Mouse (Mus musculus): ENCODE measurements around the gene Sae1. TPM values are rescaled to one million over a fixed set of nuclear protein-coding genes. Genes with fewer than 3 reads are reported as not detected.

Sae1 gene
- polyA plus RNA-seq, 1 experiment: 78.5 TPM

- 71% methylated on average over 5 of the region's 5 CpGs for WGBS
- Histone ChIP-seq H3K4me1 (ENCODE audit: control insufficient read depth, insufficient read depth, low read length) (no peaks in the 10 kb centered on the region), H3K4me3 (replicated peaks; ENCODE audit: control insufficient read depth, low read depth, low read length) (no peak overlapping the region), H3K27ac (ENCODE audit: control insufficient read depth, insufficient read depth, low read depth, low read length, poor library complexity) (no peak overlapping the region)
- TF ChIP-seq POLR2A (IDR thresholded peaks at IDR 0.05; ENCODE audit: borderline replicate concordance, control insufficient read depth, low read depth, low read length) (no peak), CTCF (IDR thresholded peaks at IDR 0.05; ENCODE audit: control insufficient read depth, insufficient read depth, low read length) (no peak)
Measured at GRCm38 (mm10) chr7:16374989-16375388, 12.6 kb downstream of the Sae1 start.

- Histone ChIP-seq H3K4me3 (replicated peaks; ENCODE audit: control insufficient read depth, low read depth, low read length) (no peak overlapping the region), H3K4me1 (ENCODE audit: control insufficient read depth, insufficient read depth, low read length) (no peaks in the 10 kb centered on the region), H3K27ac (ENCODE audit: control insufficient read depth, insufficient read depth, low read depth, low read length, poor library complexity) (no peak overlapping the region)
- TF ChIP-seq CTCF (IDR thresholded peaks at IDR 0.05; ENCODE audit: control insufficient read depth, insufficient read depth, low read length) (0 out of 2 replicates have a peak, but pooled peaks have one; percentile 8), POLR2A (IDR thresholded peaks at IDR 0.05; ENCODE audit: borderline replicate concordance, control insufficient read depth, low read depth, low read length) (no peak)
- WGBS: 37% methylated on average over 2 of the region's 2 CpGs
Measured at GRCm38 (mm10) chr7:16373719-16374118, 13.9 kb downstream of the Sae1 start.

- WGBS: 69% methylated on average over 2 of the region's 2 CpGs
- no peak overlapping the region for H3K4me3 ChIP-seq (replicated peaks; ENCODE audit: control insufficient read depth, low read depth, low read length)
- no peaks in the 10 kb centered on the region; the same call in 1 of the 2 replicates for H3K4me1 ChIP-seq (ENCODE audit: control insufficient read depth, insufficient read depth, low read length)
- no peak overlapping the region for H3K27ac ChIP-seq (ENCODE audit: control insufficient read depth, insufficient read depth, low read depth, low read length, poor library complexity)
- no peak for TF ChIP-seq POLR2A (IDR thresholded peaks at IDR 0.05; ENCODE audit: borderline replicate concordance, control insufficient read depth, low read depth, low read length)
- no peak for TF ChIP-seq CTCF (IDR thresholded peaks at IDR 0.05; ENCODE audit: control insufficient read depth, insufficient read depth, low read length)
Measured at GRCm38 (mm10) chr7:16370596-16370995, 17.0 kb downstream of the Sae1 start.

- no peak overlapping the region for H3K4me3 ChIP-seq (replicated peaks; ENCODE audit: control insufficient read depth, low read depth, low read length)
- H3K4me1 ChIP-seq (ENCODE audit: control insufficient read depth, insufficient read depth, low read length): peaks cover 4% of the 10 kb centered on the region
- 85% methylated on average over 2 of the region's 2 CpGs for WGBS
- TF ChIP-seq POLR2A (IDR thresholded peaks at IDR 0.05; ENCODE audit: borderline replicate concordance, control insufficient read depth, low read depth, low read length) (no peak), CTCF (IDR thresholded peaks at IDR 0.05; ENCODE audit: control insufficient read depth, insufficient read depth, low read length) (no peak)
- H3K27ac ChIP-seq (ENCODE audit: control insufficient read depth, insufficient read depth, low read depth, low read length, poor library complexity): no peak overlapping the region
Measured at GRCm38 (mm10) chr7:16368835-16369234, 18.8 kb downstream of the Sae1 start.

- 55% methylated on average over 4 of the region's 4 CpGs for WGBS
- H3K4me3 ChIP-seq (replicated peaks; ENCODE audit: control insufficient read depth, low read depth, low read length): no peak overlapping the region
- H3K27ac ChIP-seq (ENCODE audit: control insufficient read depth, insufficient read depth, low read depth, low read length, poor library complexity): no peak overlapping the region
- no peak for TF ChIP-seq CTCF (IDR thresholded peaks at IDR 0.05; ENCODE audit: control insufficient read depth, insufficient read depth, low read length)
- TF ChIP-seq POLR2A (IDR thresholded peaks at IDR 0.05; ENCODE audit: borderline replicate concordance, control insufficient read depth, low read depth, low read length): no peak
- peaks cover 4% of the 10 kb centered on the region for H3K4me1 ChIP-seq (ENCODE audit: control insufficient read depth, insufficient read depth, low read length)
Measured at GRCm38 (mm10) chr7:16366669-16367068, 20.9 kb downstream of the Sae1 start.

GRCm38 (mm10) chr7:16366133-16366646 lies 21.4 kb downstream of the Sae1 start:
- Histone ChIP-seq H3K27ac (ENCODE audit: control insufficient read depth, insufficient read depth, low read depth, low read length, poor library complexity) (peak overlapping the region; percentile 36; the same call in 1 of the 2 replicates), H3K4me1 (ENCODE audit: control insufficient read depth, insufficient read depth, low read length) (peaks cover 4% of the 10 kb centered on the region), H3K4me3 (replicated peaks; ENCODE audit: control insufficient read depth, low read depth, low read length) (no peak overlapping the region)
- TF ChIP-seq CTCF (IDR thresholded peaks at IDR 0.05; ENCODE audit: control insufficient read depth, insufficient read depth, low read length) (no peak), POLR2A (IDR thresholded peaks at IDR 0.05; ENCODE audit: borderline replicate concordance, control insufficient read depth, low read depth, low read length) (no peak)
- 69% methylated on average over 10 of the region's 10 CpGs for WGBS

- TF ChIP-seq POLR2A (IDR thresholded peaks at IDR 0.05; ENCODE audit: borderline replicate concordance, control insufficient read depth, low read depth, low read length) (no peak), CTCF (IDR thresholded peaks at IDR 0.05; ENCODE audit: control insufficient read depth, insufficient read depth, low read length) (no peak)
- Histone ChIP-seq H3K4me3 (replicated peaks; ENCODE audit: control insufficient read depth, low read depth, low read length) (no peak overlapping the region), H3K27ac (ENCODE audit: control insufficient read depth, insufficient read depth, low read depth, low read length, poor library complexity) (no peak overlapping the region), H3K4me1 (ENCODE audit: control insufficient read depth, insufficient read depth, low read length) (peaks cover 4% of the 10 kb centered on the region)
- WGBS: 92% methylated on average over 4 of the region's 4 CpGs
Measured at GRCm38 (mm10) chr7:16364901-16365500, 22.6 kb downstream of the Sae1 start.

- peaks cover 4% of the 10 kb centered on the region for H3K4me1 ChIP-seq (ENCODE audit: control insufficient read depth, insufficient read depth, low read length)
- no peak overlapping the region for H3K27ac ChIP-seq (ENCODE audit: control insufficient read depth, insufficient read depth, low read depth, low read length, poor library complexity)
- no peak for TF ChIP-seq CTCF (IDR thresholded peaks at IDR 0.05; ENCODE audit: control insufficient read depth, insufficient read depth, low read length)
- WGBS: 43% methylated on average over 1 of the region's 1 CpGs
- H3K4me3 ChIP-seq (replicated peaks; ENCODE audit: control insufficient read depth, low read depth, low read length): no peak overlapping the region
Measured at GRCm38 (mm10) chr7:16364319-16364718, 23.3 kb downstream of the Sae1 start.

GRCm38 (mm10) chr7:16357602-16358001 lies 30.0 kb downstream of the Sae1 start:
- TF ChIP-seq CTCF (IDR thresholded peaks at IDR 0.05; ENCODE audit: control insufficient read depth, insufficient read depth, low read length) (no peak), POLR2A (IDR thresholded peaks at IDR 0.05; ENCODE audit: borderline replicate concordance, control insufficient read depth, low read depth, low read length) (no peak)
- H3K27ac ChIP-seq (ENCODE audit: control insufficient read depth, insufficient read depth, low read depth, low read length, poor library complexity): no peak overlapping the region
- WGBS: 85% methylated on average over 3 of the region's 3 CpGs
- no peak overlapping the region for H3K4me3 ChIP-seq (replicated peaks; ENCODE audit: control insufficient read depth, low read depth, low read length)
- no peaks in the 10 kb centered on the region for H3K4me1 ChIP-seq (ENCODE audit: control insufficient read depth, insufficient read depth, low read length)

Data from bone marrow, adult 2 months (tissue).